Mouse (Mus musculus) c-Kit-positive CD71-positive TER-119-positive erythroid progenitor cells, embryonic 14.5 days (primary cell): ENCODE measurements around the gene Mtg2.

Experiments used
- DNase-seq: peaks from one replicate; pipeline ENCODE4 v3.0.0-alpha.2; 2013; ENCODE audit warnings: low spot score

Gene Mtg2

GRCm38 (mm10) chr2:180104659-180105377 lies 34.4 kb downstream of the Mtg2 start:
- no peak for DNase-seq

DNA sequence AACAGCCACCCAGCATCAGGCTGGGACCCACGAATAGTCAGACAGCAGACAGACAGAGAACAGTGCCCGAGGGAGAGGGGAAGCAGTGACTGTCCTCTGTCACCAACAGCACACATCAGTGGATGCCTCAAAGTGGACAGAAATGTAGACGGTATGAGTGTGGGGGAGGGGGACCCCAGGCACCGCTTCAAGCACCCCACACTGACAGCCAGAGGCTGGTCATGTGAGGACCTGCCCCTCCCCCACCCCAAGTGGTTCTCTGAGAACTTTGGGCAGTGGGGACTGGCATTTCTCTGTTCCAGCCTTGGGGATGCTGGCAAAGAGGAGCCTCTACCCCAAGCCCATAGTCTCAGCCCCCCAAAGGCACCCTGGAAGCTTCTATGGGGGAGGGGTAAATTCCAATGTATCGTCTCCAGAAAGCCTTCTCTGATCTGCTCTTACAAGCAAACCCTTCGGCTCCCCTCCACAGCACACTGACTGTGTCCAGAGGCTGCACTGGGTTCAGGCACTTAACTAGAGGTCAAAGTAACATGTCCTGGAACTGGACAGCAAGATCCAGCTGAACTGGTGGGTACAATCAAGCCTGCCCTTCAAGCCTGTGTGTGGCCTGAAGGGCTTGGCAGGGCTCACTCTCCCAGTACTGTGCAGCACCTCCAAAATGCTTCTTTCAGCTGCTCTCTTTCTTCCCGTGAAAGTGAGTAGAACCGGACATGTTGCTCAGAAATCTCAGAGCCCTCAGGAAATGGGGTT lies 35.2 kb downstream of the Mtg2 start:
- no peak for DNase-seq

DNA sequence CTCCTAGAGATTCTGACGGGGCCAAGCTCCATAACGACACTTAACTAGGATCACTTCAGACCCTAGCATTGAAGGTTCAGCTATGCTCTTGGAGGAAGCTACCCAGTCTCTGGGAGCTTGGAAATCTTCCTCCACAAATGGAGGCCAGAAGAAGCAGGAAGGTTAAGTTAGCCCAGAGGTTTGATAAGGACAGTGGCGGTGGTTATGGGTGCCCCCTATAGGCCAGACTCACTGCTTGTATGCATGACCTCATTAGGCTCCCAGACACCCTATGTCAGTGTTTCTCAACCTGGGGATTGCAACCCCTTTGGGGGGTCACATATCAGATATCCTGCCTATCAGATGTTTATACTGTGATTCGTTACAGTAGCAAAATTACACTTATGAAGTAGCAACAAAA lies 36.7 kb downstream of the Mtg2 start:
- no peak for DNase-seq

DNA sequence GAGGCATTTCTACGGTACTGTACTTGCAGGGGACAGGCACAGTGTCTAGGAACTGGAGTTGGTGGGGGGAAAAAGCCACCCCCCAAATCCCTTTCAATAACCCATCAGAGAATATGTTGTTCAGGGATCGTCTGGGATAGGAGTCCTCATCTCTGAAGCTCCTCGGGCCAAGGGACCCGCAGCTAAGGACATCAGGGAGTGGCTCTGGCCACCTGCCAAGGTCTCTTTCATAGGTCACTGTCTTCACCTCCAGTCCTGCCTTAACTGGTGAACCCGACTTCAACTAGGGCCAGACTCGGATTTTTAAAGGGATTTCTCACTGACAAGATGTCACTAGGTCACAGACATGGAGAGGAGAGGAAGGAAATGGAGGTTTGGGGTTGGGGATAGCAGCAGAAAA lies 37.9 kb downstream of the Mtg2 start:
- DNase-seq, result no peak

GRCm38 (mm10) chr2:180113909-180114890 lies 43.8 kb downstream of the Mtg2 start:
- no peak for DNase-seq

GRCm38 (mm10) chr2:180115279-180115678 lies 44.9 kb downstream of the Mtg2 start:
- DNase-seq, result no peak

DNA sequence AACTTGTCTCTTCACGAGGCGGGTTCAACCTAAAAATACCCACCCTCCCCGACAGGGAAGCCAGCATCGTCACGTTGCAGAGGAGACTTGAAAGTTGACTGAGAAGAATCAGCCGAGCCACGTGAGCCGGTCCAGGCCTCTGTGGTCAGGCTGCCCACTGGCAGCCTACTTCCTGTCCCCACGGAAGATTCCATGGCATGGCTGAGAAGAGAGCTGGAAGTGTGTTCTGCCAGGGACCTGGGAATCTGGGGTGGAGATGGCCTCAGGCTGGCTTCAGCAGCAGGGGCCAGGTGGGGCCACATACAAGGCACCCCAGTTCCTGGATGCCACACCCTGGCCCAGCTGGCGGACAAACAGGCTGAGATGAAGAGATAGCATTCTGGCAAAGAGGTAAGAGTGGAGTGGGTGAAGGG lies 45.7 kb downstream of the Mtg2 start:
- DNase-seq, result no peak

- DNase-seq, result no peak
Observed at GRCm38 (mm10) chr2:180116741-180117484, 46.5 kb downstream of the Mtg2 start.

DNA sequence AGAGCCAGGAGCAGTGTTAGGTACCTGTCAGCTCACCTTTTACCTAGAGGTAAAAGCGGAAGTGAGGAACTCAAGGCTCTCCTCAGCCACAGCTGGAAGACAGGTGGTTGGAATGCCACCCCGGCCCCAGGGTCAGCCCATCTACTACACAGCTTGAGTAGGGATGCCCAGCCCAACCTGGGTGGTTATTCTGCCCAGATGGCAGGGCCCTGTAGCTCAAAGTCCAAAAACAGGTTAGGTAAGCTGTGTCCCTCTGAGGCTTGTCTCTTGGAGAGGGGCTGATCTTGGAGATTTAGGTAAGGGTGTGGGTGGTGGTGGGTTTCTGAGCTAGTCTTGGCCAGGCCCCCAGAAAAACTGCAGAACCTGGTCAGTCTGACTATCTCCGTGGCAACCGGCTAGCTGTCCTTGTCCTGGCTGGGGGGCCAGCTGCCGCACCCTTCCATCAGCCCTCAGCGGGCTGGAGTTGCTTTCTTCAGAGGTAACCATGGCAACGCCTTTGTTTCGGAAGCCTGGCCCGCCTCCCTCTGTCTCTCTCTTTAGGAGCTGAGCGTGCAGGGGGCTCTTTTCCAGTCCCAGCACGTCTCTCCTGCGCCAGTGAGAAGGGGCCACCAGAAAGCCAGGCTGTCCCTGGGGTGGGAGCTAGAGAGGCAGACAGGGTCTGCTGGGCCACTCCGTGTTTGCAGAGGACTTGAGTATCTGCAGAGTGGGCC lies 47.3 kb downstream of the Mtg2 start:
- DNase-seq, result no peak

DNA sequence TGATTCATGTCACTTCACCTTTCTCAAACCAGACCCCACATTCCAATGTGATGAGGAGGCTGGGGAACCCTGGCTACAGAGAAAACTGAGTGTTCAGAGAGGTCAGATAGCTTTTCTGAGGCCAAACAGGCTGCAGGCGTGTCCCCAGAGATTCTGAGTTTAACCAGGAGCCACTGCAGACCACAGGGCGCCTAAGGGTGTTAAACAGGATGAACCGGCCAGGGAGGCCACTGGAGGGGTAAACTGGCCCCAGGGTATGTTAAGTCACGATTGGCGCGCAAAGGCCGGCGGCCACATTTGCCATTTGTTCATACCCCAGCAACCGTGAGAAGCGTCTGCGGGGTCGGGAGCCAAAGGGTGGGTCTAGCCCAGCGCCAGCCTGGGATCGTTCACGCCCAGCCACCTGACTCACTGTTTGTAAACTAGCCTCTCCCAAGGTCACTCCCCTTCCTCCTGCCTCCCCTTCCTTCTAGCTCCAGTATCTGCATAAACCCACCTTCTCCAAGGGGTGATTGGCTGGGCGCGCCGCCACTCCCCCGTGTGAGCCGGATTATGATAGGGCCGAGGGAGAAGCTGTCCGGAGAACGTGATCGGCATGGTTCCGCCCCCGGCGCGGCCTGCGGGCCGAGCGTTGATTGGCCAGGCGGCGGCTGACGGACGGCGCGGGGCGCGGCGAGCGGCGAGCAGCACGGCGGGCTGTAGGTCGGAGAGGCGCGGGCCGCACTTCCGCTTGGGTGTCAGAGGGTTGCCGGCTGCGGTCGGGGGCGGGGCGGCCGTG lies 48.5 kb downstream of the Mtg2 start, which contains the start of gene Osbpl2:
Gene Osbpl2 (plus strand): TSS at position 646 of the 778 bp plus-strand sequence.
- DNase-seq, result peak; percentile 97

- peak; percentile 34 for DNase-seq
Observed at GRCm38 (mm10) chr2:180119439-180120291, 49.3 kb downstream of the Mtg2 start.

DNA sequence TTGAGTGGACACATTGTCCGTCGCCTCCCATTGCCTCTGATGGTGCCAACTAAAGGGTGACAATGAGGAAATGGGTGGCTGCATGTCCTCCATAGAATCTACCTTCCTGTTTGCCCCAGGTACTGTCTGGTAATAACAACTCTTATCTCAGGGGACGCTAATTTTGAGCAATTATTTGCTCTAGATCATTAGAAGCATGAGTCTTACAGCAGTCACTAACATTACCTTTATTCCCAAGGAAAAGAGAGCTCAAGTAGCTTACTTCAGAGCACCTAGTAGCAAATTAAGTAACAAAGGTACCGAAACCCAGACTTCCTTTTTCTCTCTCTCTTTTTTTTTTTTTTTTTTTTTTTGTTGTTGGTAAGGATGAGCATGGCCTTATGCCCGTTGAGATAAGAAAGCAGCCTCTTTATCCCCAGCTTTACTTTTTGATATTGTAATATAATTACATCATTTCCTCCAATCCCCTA lies 49.9 kb downstream of the Mtg2 start:
- DNase-seq, result no peak

DNA sequence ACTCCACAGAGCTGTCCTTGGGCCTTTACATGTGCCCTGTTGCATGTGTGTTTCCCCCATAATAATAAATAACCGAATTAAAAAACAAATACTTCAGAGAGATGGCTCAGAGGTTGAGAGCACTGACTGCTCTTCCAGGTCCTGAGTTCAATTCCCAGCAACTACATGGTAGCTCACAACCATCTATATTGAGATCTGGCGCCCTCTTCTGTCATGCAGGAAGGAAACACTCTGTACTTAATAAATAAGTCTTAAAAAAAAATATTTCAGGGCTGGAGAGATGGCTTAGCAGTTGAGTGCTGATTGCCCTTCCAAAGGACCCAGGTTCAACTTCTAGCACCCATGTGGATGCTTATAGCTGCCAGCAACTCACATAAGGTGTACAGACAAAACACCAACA lies 53.8 kb downstream of the Mtg2 start:
- no peak for DNase-seq

GRCm38 (mm10) chr2:180126195-180126594 lies 55.8 kb downstream of the Mtg2 start:
- no peak for DNase-seq

GRCm38 (mm10) chr2:180127675-180128074 lies 57.3 kb downstream of the Mtg2 start:
- no peak for DNase-seq

GRCm38 (mm10) chr2:180133231-180133630 lies 62.8 kb downstream of the Mtg2 start:
- no peak for DNase-seq

- no peak for DNase-seq
Observed at GRCm38 (mm10) chr2:180133911-180134310, 63.5 kb downstream of the Mtg2 start.

GRCm38 (mm10) chr2:180135414-180135813 lies 65.0 kb downstream of the Mtg2 start:
- DNase-seq, result no peak
